Mouse (Mus musculus): ENCODE measurements around the gene Slamf9.

DNA sequence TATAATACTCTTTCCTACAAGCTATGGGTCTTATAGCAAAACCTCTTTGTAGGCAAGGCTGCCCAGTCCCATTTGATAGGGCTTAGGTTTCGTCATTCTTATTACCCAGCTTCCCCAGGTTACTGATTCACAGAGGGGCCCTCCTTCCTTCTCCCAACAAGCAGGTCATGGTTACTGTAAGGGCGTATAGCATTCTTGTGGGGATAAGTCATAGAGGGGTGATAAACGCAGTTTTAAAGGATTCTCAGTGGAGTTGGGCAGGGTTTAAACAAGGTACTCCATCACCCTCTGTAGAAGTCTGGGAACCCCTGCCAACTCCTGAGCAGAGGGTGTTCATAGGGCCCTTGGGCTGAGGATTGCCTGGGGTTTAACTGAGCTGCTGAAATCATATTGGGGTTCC lies 12.6 kb upstream of the Slamf9 start:
- no peak for TF ChIP-seq POLR2A (IDR thresholded peaks at IDR 0.05; ENCODE audit: control insufficient read depth, extremely low read depth, insufficient read depth, low read length, poor library complexity)
- no peak for TF ChIP-seq CTCF (IDR thresholded peaks at IDR 0.05; ENCODE audit: borderline replicate concordance, control insufficient read depth, extremely low read depth, insufficient read depth, low read length, poor library complexity)
